Mouse (Mus musculus) CH12.LX (cell line): Measurements from ENCODE around the gene Agap3. TPM values are rescaled to one million over a fixed set of nuclear protein-coding genes. Genes with fewer than 3 reads are reported as not detected.

ENCODE experiments used
- DNase-seq: peaks from one replicate; pipeline ENCODE4 v3.0.0-alpha.2; 2013; ENCODE audit errors: extremely low read depth
- H3K27ac ChIP-seq: 2 replicates; pipeline ENCODE4 v1.5.1; 2012; ENCODE audit warnings: low read depth, mild to moderate bottlenecking, control low read depth, moderate library complexity; ENCODE audit not compliant: insufficient read depth
- H3K27me3 ChIP-seq: replicated peaks from 2 replicates; pipeline ENCODE3; 2012; ENCODE audit warnings: inconsistent platforms
- H3K36me3 ChIP-seq, 2 experiments: replicated peaks in 1 of 2; 2 replicates each; pipeline versions ENCODE3 to v1.6.1; 2012; ENCODE audit warnings: inconsistent platforms in 1 of 2, low read length in 1 of 2, mild to moderate bottlenecking in 1 of 2, mixed read lengths in 1 of 2, moderate library complexity in 1 of 2; ENCODE audit not compliant: control insufficient read depth in 1 of 2, insufficient read depth in 1 of 2
- H3K4me1 ChIP-seq, 2 experiments: 2 replicates each; pipeline ENCODE4 v1.6.1; 2012; ENCODE audit warnings: inconsistent platforms in 1 of 2, moderate library complexity in 1 of 2; ENCODE audit not compliant: insufficient read depth in 2 of 2, control insufficient read depth in 1 of 2
- H3K4me2 ChIP-seq: 2 replicates; pipeline ENCODE4 v1.6.1; 2012; ENCODE audit warnings: low read depth, mild to moderate bottlenecking, control low read depth; ENCODE audit not compliant: poor library complexity, insufficient read depth, severe bottlenecking
- H3K4me3 ChIP-seq, 3 experiments: fragments of 150-350 bp in 1 of 3; sonication (generic) in 1 of 3; replicated peaks in 1 of 3; 2 replicates each; pipeline versions ENCODE3 to v1.5.1; 2011 to 2012; ENCODE audit warnings: low read depth in 2 of 3, low read length in 2 of 3, mild to moderate bottlenecking in 2 of 3, moderate library complexity in 2 of 3, control low read depth in 1 of 3, improper control_type of control experiment in 1 of 3, inconsistent platforms in 1 of 3, mixed read lengths in 1 of 3; ENCODE audit not compliant: poor library complexity in 1 of 3
- H3K79me2 ChIP-seq: replicated peaks from 2 replicates; pipeline ENCODE4 v1.6.1; 2012; ENCODE audit warnings: mild to moderate bottlenecking, moderate library complexity; ENCODE audit not compliant: control insufficient read depth, poor library complexity, insufficient read depth, severe bottlenecking; ENCODE audit errors: extremely low read depth
- H3K9ac ChIP-seq: 2 replicates; pipeline ENCODE4 v1.6.1; 2012; ENCODE audit warnings: low read depth, mild to moderate bottlenecking, control low read depth, moderate library complexity; ENCODE audit not compliant: insufficient read depth
- H3K9me3 ChIP-seq: replicated peaks from 2 replicates; pipeline ENCODE3; 2012; ENCODE audit warnings: low read length, inconsistent platforms, mixed read lengths
- CHD1 ChIP-seq: IDR thresholded peaks from 2 replicates; pipeline ENCODE4 v1.6.1; 2012; ENCODE audit warnings: low read depth, low read length, improper control_type of control experiment, inconsistent platforms
- CTCF ChIP-seq, 2 experiments: IDR thresholded peaks in 1 of 2; conservative IDR thresholded peaks in 1 of 2; 2 replicates each; pipeline ENCODE4 v1.5.1; 2011 to 2012; ENCODE audit warnings: low read depth in 2 of 2, low read length in 2 of 2, improper control_type of control experiment in 1 of 2, inconsistent platforms in 1 of 2, mild to moderate bottlenecking in 1 of 2, moderate library complexity in 1 of 2
- E2F4 ChIP-seq: IDR thresholded peaks from 2 replicates; pipeline ENCODE4 v1.6.1; 2011; ENCODE audit warnings: low read depth, low read length, improper control_type of control experiment; ENCODE audit not compliant: insufficient replicate concordance
- ELF1 ChIP-seq: IDR thresholded peaks from 2 replicates; pipeline ENCODE4 v1.6.1; 2014; ENCODE audit warnings: low read depth, mild to moderate bottlenecking, inconsistent platforms, low read length, improper control_type of control experiment
- GABPA ChIP-seq: IDR thresholded peaks from 2 replicates; pipeline ENCODE4 v1.6.1; 2012; ENCODE audit warnings: low read depth, low read length, improper control_type of control experiment, inconsistent platforms; ENCODE audit not compliant: insufficient replicate concordance
- HCFC1 ChIP-seq: IDR thresholded peaks from 2 replicates; pipeline ENCODE4 v1.6.1; 2012; ENCODE audit warnings: low read depth, mild to moderate bottlenecking, inconsistent platforms, low read length, improper control_type of control experiment
- JUN ChIP-seq: IDR thresholded peaks from 2 replicates; pipeline ENCODE4 v1.6.1; 2011; ENCODE audit warnings: low read depth, mild to moderate bottlenecking, low read length, improper control_type of control experiment, moderate library complexity; ENCODE audit not compliant: insufficient read depth
- MAX ChIP-seq: IDR thresholded peaks from 2 replicates; pipeline ENCODE4 v1.6.1; 2011; ENCODE audit warnings: low read length, improper control_type of control experiment
- MAZ ChIP-seq: IDR thresholded peaks from 2 replicates; pipeline ENCODE4 v1.6.1; 2012; ENCODE audit warnings: low read depth, mild to moderate bottlenecking, inconsistent platforms, low read length, improper control_type of control experiment, moderate library complexity
- MEF2A ChIP-seq: IDR thresholded peaks from 2 replicates; pipeline ENCODE4 v1.6.1; 2014; ENCODE audit warnings: low read depth, mild to moderate bottlenecking, inconsistent platforms, low read length, improper control_type of control experiment, borderline replicate concordance
- MXI1 ChIP-seq: IDR thresholded peaks from 2 replicates; pipeline ENCODE4 v1.6.1; 2011; ENCODE audit warnings: mild to moderate bottlenecking, low read depth, low read length, improper control_type of control experiment
- MYC ChIP-seq: IDR thresholded peaks from 2 replicates; pipeline ENCODE4 v1.6.1; 2011; ENCODE audit warnings: low read depth, mild to moderate bottlenecking, improper control_type of control experiment, low read length
- NELFE ChIP-seq: IDR thresholded peaks from 2 replicates; pipeline ENCODE4 v1.6.1; 2011; ENCODE audit warnings: low read depth, low read length, improper control_type of control experiment
- POLR2AphosphoS2 ChIP-seq: IDR thresholded peaks from 2 replicates; pipeline ENCODE4 v1.6.1; 2011; ENCODE audit warnings: low read depth, low read length, improper control_type of control experiment
- RAD21 ChIP-seq: IDR thresholded peaks from 2 replicates; pipeline ENCODE4 v1.6.1; 2011; ENCODE audit warnings: low read depth, mild to moderate bottlenecking, low read length, improper control_type of control experiment, moderate library complexity
- RCOR1 ChIP-seq: conservative IDR thresholded peaks from 2 replicates; pipeline ENCODE4 v1.6.1; 2012; ENCODE audit warnings: low read depth, mild to moderate bottlenecking, inconsistent platforms, low read length, improper control_type of control experiment
- SIN3A ChIP-seq: IDR thresholded peaks from 2 replicates; pipeline ENCODE4 v1.6.1; 2012; ENCODE audit warnings: low read length, improper control_type of control experiment, inconsistent platforms
- SMC3 ChIP-seq: IDR thresholded peaks from 2 replicates; pipeline ENCODE4 v1.6.1; 2011; ENCODE audit warnings: low read depth, low read length, improper control_type of control experiment
- TCF12 ChIP-seq: IDR thresholded peaks from 2 replicates; pipeline ENCODE4 v1.6.1; 2014; ENCODE audit warnings: low read depth, mild to moderate bottlenecking, inconsistent platforms, low read length, improper control_type of control experiment
- UBTF ChIP-seq: IDR thresholded peaks from 2 replicates; pipeline ENCODE4 v1.6.1; 2012; ENCODE audit warnings: low read depth, mild to moderate bottlenecking, inconsistent platforms, low read length, improper control_type of control experiment, moderate library complexity
- USF2 ChIP-seq: conservative IDR thresholded peaks from 2 replicates; pipeline ENCODE4 v1.6.1; 2011; ENCODE audit warnings: low read depth, low read length, improper control_type of control experiment
- ZC3H11A ChIP-seq: IDR thresholded peaks from 2 replicates; pipeline ENCODE4 v1.6.1; 2012; ENCODE audit warnings: low read depth, mild to moderate bottlenecking, inconsistent platforms, low read length, improper control_type of control experiment
- ZMIZ1 ChIP-seq: IDR thresholded peaks from 2 replicates; pipeline ENCODE4 v1.6.1; 2012; ENCODE audit warnings: low read depth, mild to moderate bottlenecking, inconsistent platforms, low read length, improper control_type of control experiment
- ZNF384 ChIP-seq: IDR thresholded peaks from 2 replicates; pipeline ENCODE4 v1.6.1; 2012; ENCODE audit warnings: low read depth, low read length, improper control_type of control experiment, inconsistent platforms
- dilution Hi-C: fragments of 300-500 bp; cut with MboI; formaldehyde crosslinking; loops from 2 replicates; pipeline ENCODE4 v1.14.3; 2020; ENCODE audit warnings: low sequenced_read_pairs; ENCODE audit not compliant: extremely low pct_unique_long_range_greater_than_20kb, extremely low pct_ligation_motif_present
- in situ Hi-C: fragments of 300-500 bp; cut with MboI; formaldehyde crosslinking; loops from 3 replicates; pipeline ENCODE4 v1.14.3; 2019; ENCODE audit warnings: low sequenced_read_pairs, low pct_ligation_motif_present, low pct_unique_long_range_greater_than_20kb, mixed read lengths
- polyA plus RNA-seq: library from polyadenylated mRNA; unstranded; fragments of >175 nt; gene quantifications from 2 replicates; pipeline ENCODE4 v1.2.1, GENCODE M21; 2012; ENCODE audit warnings: low read depth; ENCODE audit not compliant: insufficient read length
- total RNA-seq, 2 experiments: library from RNA; depleted of rRNA; stranded (reverse); fragments of 300-350 nt in 1 of 2; fragments of >200 nt in 1 of 2; gene quantifications; 2 replicates each; pipeline ENCODE4 v1.2.3; 2012 to 2014

Agap3 gene
- total and polyA plus RNA-seq, 3 experiments: 15.4 to 43.5 (median 38.0) TPM

DNA sequence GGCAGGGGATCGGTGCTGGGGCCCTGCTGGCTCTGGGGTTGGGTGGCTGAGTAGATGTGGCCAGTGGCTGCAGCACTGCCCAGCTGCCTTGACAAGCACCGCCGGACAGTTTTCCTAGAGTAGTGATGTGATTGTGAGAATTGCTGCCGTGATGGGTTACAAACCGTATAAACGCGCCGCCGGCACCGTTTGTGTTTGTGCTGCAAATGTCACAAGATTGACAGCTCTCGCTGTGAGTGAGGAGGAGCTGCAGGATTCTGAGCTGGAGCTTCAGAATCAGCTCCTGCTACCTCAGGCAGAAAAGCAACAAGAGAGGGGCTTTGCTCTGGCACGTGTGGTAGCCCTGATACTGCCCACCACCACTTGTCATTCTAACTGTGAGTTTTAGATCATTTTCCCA, 14.8 kb downstream of the Agap3 start:
- Histone ChIP-seq H3K79me2 (peaks cover 3% of the 10 kb centered on the region), H3K4me3 (no peak overlapping the region), H3K4me2 (no peak overlapping the region), H3K27ac (no peak overlapping the region), H3K27me3 (no peaks in the 10 kb centered on the region), H3K4me1 (no peaks in the 10 kb centered on the region; a peak in 1 of 4 replicates), H3K9ac (no peak overlapping the region), H3K9me3 (no peaks in the 10 kb centered on the region), H3K36me3 (peaks cover 0 to 73% of the 10 kb centered on the region in 2 experiments)
- TF ChIP-seq JUN: no peak
- TF ChIP-seq ZMIZ1: no peak
- no peak for TF ChIP-seq UBTF
- TF ChIP-seq CTCF (conservative IDR thresholded peaks at IDR 0.05 in 1 of 2, IDR thresholded peaks at IDR 0.05 in 1 of 2; ENCODE audit: low read depth in 2 of 2, low read length in 2 of 2): no peak
- TF ChIP-seq NELFE: no peak
- no peak for TF ChIP-seq MAX
- TF ChIP-seq ZC3H11A: no peak
- TF ChIP-seq MAZ: no peak
- TF ChIP-seq MEF2A: no peak
- TF ChIP-seq MYC: no peak
- no peak for TF ChIP-seq MXI1
- TF ChIP-seq SIN3A: no peak
- no peak for TF ChIP-seq TCF12
- TF ChIP-seq RAD21: no peak
- TF ChIP-seq E2F4: no peak
- TF ChIP-seq POLR2AphosphoS2: no peak
- DNase-seq: no peak
- dilution Hi-C loops: no loop called here
- in situ Hi-C loops: no loop called here

GRCm38 (mm10) chr5:24470600-24470999, 18.6 kb downstream of the Agap3 start:
- H3K27ac ChIP-seq: no peak overlapping the region
- no peaks in the 10 kb centered on the region for H3K27me3 ChIP-seq
- H3K9me3 ChIP-seq: no peaks in the 10 kb centered on the region
- DNase-seq: peak; percentile 80
- H3K79me2 ChIP-seq: no peaks in the 10 kb centered on the region; the same call in 1 of the 2 replicates
- dilution Hi-C loops: no loop called here
- H3K4me2 ChIP-seq: no peak overlapping the region
- no peaks in the 10 kb centered on the region; a peak in 1 of 4 replicates for H3K4me1 ChIP-seq
- TF ChIP-seq RCOR1 (no peak), HCFC1 (no peak), USF2 (no peak), ELF1 (no peak), ZC3H11A (peak; percentile 52; the same call in 1 of the 2 replicates), RAD21 (peak; percentile 90), SMC3 (peak; percentile 90), ZMIZ1 (no peak), ZNF384 (no peak), CTCF (conservative IDR thresholded peaks at IDR 0.05 in 1 of 2, IDR thresholded peaks at IDR 0.05 in 1 of 2; ENCODE audit: low read depth in 2 of 2, low read length in 2 of 2) (peak; percentile 91 to 96), CHD1 (no peak), GABPA (no peak), NELFE (peak; percentile 29; the same call in 1 of the 2 replicates)
- TF ChIP-seq, all 38 proteins: peak for 5
- in situ Hi-C loops: no loop called here
- Histone ChIP-seq H3K4me3 (no peak overlapping the region), H3K36me3 (peaks cover 8 to 79% of the 10 kb centered on the region in 2 experiments), H3K9ac (no peak overlapping the region)
